Mouse (Mus musculus) liver, adult 2 months (tissue): ENCODE measurements at regions not wholly inside any gene's neighbourhood (a gene's known extent, or its start where the extent isn't known, plus 50 kb on each side); places are given as distances from the start of the nearest gene placed in this dataset.

Experiments
- DNase-seq: peaks from one replicate; pipeline ENCODE4 v3.0.0-alpha.2; 2011; ENCODE audit warnings: low read depth, low spot score; ENCODE audit errors: extremely low read depth
- H3K27ac ChIP-seq: fragments of 200-500 bp; replicated peaks from 2 replicates; pipeline ENCODE4 v1.5.1; 2012; ENCODE audit warnings: low read depth, mild to moderate bottlenecking, control low read depth, inconsistent platforms, low read length; ENCODE audit not compliant: insufficient read depth
- H3K27me3 ChIP-seq: fragments of 200-500 bp; 2 replicates; pipeline ENCODE4 v1.6.1; 2012; ENCODE audit warnings: mild to moderate bottlenecking, moderate library complexity, low read length, inconsistent platforms; ENCODE audit not compliant: control insufficient read depth, insufficient read depth
- H3K36me3 ChIP-seq: fragments of 200-500 bp; 2 replicates; pipeline ENCODE4 v1.6.1; 2012; ENCODE audit warnings: low read length, inconsistent platforms; ENCODE audit not compliant: control insufficient read depth, insufficient read depth
- H3K4me1 ChIP-seq: fragments of 200-500 bp; 2 replicates; pipeline ENCODE4 v1.6.1; 2011; ENCODE audit warnings: low read length; ENCODE audit not compliant: control insufficient read depth, insufficient read depth
- H3K4me3 ChIP-seq: fragments of 200-500 bp; 2 replicates; pipeline ENCODE4 v1.5.1; 2011; ENCODE audit warnings: low read depth, mild to moderate bottlenecking, control low read depth, low read length, moderate library complexity; ENCODE audit not compliant: insufficient read depth
- H3K79me2 ChIP-seq: fragments of 200-500 bp; 2 replicates; pipeline ENCODE4 v1.6.1; 2012; ENCODE audit warnings: inconsistent platforms, mild to moderate bottlenecking, low read length, moderate library complexity; ENCODE audit not compliant: control insufficient read depth, insufficient read depth
- H3K9ac ChIP-seq: fragments of 200-500 bp; 2 replicates; pipeline ENCODE4 v1.6.1; 2012; ENCODE audit warnings: low read depth, mild to moderate bottlenecking, control low read depth, inconsistent platforms, low read length
- CTCF ChIP-seq: fragments of 200-500 bp; IDR thresholded peaks from 2 replicates; pipeline ENCODE4 v1.5.1; 2011; ENCODE audit warnings: low read depth, low read length, control low read depth
- POLR2A ChIP-seq: fragments of 200-500 bp; IDR thresholded peaks from 2 replicates; pipeline ENCODE4 v1.6.1; 2011; ENCODE audit warnings: low read length, control low read depth; ENCODE audit not compliant: insufficient read depth; ENCODE audit errors: extremely low read depth
- WGBS: fragments of 180-500 bp; shearing (Covaris S2); methylation state at CpG from one replicate; pipeline ENCODE4 v1.1.7; 2018; 5-methylcytosine and 5-hydroxymethylcytosine counted together

DNA sequence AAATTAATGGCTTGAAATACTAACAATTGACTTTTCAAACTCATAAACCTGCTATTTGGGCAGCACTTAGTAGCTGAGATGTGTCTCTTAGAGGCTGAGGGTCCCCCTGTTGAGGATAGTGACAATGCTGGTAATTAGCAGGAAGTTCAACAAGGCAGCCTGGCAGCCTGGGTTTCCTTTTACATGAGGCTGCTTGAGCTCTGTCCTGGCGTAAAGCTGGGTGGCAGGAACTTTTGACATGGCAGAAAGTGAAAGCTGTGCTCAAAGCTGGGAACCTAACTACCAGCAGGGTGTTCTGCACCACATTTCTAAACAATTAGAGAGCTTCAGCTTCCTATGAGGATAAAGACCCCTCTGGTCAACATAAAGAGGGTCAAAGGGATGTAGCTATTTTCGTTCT, 194.5 kb downstream of the Etaa1 start:
- no peak for DNase-seq
- no peak overlapping the region for H3K27ac ChIP-seq
- H3K4me3 ChIP-seq, result no peak overlapping the region
- H3K9ac ChIP-seq, result no peak overlapping the region
- TF ChIP-seq POLR2A, result no peak
- TF ChIP-seq CTCF, result no peak
- H3K79me2 ChIP-seq, result no peaks in the 10 kb centered on the region
- H3K27me3 ChIP-seq, result no peaks in the 10 kb centered on the region
- 58% methylated on average over 2 of the region's 2 CpGs for WGBS
- H3K4me1 ChIP-seq, result no peaks in the 10 kb centered on the region
- no peaks in the 10 kb centered on the region for H3K36me3 ChIP-seq

DNA sequence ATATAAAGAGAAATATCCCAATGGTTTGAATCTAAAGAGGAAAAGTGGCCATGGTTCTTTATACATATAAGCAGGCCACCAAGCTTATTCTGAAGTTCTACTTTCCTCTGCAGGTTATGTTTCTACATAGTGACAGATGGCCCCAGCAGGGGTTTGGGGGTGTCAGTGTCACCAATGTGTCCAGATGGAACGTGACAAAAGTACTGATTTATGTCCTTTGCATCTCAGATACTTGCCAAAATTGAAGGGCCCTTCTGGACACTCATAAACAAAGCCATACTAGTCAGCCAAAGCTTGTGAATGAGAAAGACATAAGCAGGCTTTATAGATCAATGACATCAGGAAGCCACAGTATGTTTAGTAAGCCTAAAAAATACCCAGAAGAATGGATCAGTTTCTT, 190.3 kb downstream of the Etaa1 start:
- peaks cover 2% of the 10 kb centered on the region; the same call in 1 of the 2 replicates for H3K4me1 ChIP-seq
- DNase-seq, result no peak
- no peak overlapping the region for H3K4me3 ChIP-seq
- H3K27me3 ChIP-seq, result no peaks in the 10 kb centered on the region
- no peaks in the 10 kb centered on the region for H3K36me3 ChIP-seq
- H3K9ac ChIP-seq, result no peak overlapping the region
- H3K27ac ChIP-seq, result no peak overlapping the region
- 34% methylated on average over 1 of the region's 1 CpGs for WGBS
- H3K79me2 ChIP-seq, result no peaks in the 10 kb centered on the region
- TF ChIP-seq CTCF (no peak), POLR2A (no peak)

DNA sequence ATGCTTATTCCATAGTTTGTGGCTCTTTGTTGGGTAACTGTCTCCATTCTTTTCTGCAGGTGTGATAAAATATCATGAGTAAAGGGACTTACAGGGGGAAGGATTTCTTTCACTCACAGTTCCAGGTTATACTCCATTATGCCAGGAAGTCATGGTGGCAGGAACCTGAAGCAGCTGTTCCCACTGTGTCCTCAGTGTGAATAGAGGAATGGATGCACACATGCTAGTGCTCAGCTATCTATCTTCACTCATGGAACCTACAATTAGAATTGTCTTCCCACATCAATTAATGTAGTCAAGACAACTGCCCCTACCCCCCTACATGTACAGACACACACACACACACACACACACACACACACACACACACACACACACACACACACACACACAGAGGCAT, 189.5 kb downstream of the Etaa1 start:
- Histone ChIP-seq H3K36me3 (no peaks in the 10 kb centered on the region), H3K9ac (no peak overlapping the region), H3K4me3 (no peak overlapping the region), H3K27ac (no peak overlapping the region), H3K4me1 (peaks cover 2% of the 10 kb centered on the region; the same call in 1 of the 2 replicates), H3K27me3 (no peaks in the 10 kb centered on the region), H3K79me2 (no peaks in the 10 kb centered on the region)
- TF ChIP-seq POLR2A (no peak), CTCF (no peak)
- no peak for DNase-seq

DNA sequence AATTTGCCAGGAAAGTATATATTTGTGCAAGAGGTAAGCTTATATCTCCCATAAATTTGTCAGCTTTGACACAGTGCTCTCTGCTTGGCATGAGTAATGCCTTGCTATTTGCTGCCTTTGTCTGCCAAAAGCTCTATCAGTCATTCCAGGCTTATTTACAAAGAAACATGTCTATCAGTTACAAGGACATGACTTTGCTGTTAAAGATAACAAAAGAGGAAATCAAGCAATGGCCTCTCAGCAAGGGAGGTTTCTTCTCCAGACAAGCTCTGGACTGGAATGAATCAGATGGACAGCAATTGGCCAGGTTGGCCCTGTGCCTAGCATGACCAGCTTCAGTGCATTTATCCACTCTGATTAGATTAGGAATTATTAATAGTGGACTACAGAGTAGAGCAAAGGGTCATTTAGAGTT, 185.3 kb downstream of the Etaa1 start:
- peak; percentile 41 for DNase-seq
- no peak for TF ChIP-seq CTCF
- Histone ChIP-seq H3K4me1 (peaks cover 2% of the 10 kb centered on the region; the same call in 1 of the 2 replicates), H3K79me2 (no peaks in the 10 kb centered on the region), H3K36me3 (no peaks in the 10 kb centered on the region), H3K9ac (no peak overlapping the region), H3K27me3 (no peaks in the 10 kb centered on the region), H3K4me3 (no peak overlapping the region), H3K27ac (no peak overlapping the region)

DNA sequence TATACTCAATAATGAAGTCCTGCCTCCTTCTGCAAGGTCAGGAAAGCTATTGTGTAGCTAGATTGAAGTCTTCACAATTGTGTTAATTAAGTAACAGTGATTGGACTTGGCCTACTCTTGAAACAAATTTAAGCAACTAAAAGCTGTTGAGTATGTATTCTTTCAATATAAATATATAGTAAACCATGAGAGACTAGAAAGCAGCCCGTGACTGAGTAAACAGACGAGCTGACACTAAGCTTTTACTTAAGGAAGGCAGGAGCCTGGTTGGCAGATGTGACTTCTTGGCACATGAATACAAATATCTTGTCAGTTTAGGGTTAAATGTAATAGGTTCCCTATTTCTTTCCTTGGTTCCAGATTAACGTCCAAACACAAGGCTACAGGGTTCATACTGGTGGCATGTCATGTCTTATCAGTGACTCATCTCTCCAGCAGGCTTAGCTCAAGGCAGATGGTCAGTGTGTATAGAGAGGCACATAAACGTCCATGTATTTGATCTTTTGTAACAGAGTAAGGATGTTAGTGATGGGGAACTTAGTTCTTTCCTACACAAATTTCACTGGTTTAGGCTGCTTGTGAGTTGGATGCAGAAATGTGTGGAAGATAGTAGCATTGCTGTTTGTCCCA, 184.7 kb downstream of the Etaa1 start:
- Histone ChIP-seq H3K36me3 (no peaks in the 10 kb centered on the region), H3K79me2 (no peaks in the 10 kb centered on the region), H3K4me1 (peaks cover 2% of the 10 kb centered on the region; the same call in 1 of the 2 replicates), H3K9ac (no peak overlapping the region), H3K4me3 (no peak overlapping the region), H3K27me3 (no peaks in the 10 kb centered on the region), H3K27ac (no peak overlapping the region)
- no peak for TF ChIP-seq CTCF
- no peak for TF ChIP-seq POLR2A
- 36% methylated on average over 4 of the region's 4 CpGs for WGBS
- DNase-seq, result no peak

DNA sequence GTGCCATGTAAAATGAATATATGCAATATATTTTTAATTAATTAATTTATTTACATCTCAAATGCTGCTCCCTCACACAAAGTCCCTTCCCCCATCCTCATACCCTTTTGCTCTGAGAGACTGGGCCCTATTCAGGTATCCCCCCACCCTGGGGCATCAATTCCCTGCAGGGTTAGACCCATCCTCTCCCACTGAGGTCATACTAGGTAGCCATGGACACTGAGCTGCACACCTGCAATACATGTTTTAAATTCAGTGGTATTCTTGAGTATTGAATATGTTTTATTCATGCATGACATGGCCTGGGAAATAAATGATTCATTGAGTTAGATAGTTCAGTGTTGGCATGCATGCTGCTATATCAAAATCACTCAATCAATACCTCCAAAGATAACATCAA, 156.0 kb downstream of the Etaa1 start:
- H3K27me3 ChIP-seq, result no peaks in the 10 kb centered on the region
- H3K9ac ChIP-seq, result no peak overlapping the region
- H3K27ac ChIP-seq, result no peak overlapping the region
- no peak for DNase-seq
- no peak overlapping the region for H3K4me3 ChIP-seq
- H3K36me3 ChIP-seq, result no peaks in the 10 kb centered on the region
- no peaks in the 10 kb centered on the region for H3K79me2 ChIP-seq
- no peaks in the 10 kb centered on the region for H3K4me1 ChIP-seq
- TF ChIP-seq CTCF (no peak), POLR2A (no peak)
